Mouse (Mus musculus): ENCODE measurements around the gene Unk. TPM values are rescaled to one million over a fixed set of nuclear protein-coding genes. Genes with fewer than 3 reads are reported as not detected.

Gene Unk
- polyA plus RNA-seq, 1 experiment from 2014 or later: 7.4 TPM

GRCm38 (mm10) chr11:116098711-116099460 is 68.8 kb downstream of the Unk start:
- 55% methylated on average over 14 of the region's 14 CpGs for WGBS
- Histone ChIP-seq H3K4me1 (replicated peaks; ENCODE audit: control insufficient read depth, insufficient read depth, low read length) (peaks cover 28% of the 10 kb centered on the region), H3K4me3 (ENCODE audit: low read depth, low read length) (no peak overlapping the region), H3K9me3 (ENCODE audit: control insufficient read depth) (0 out of 2 replicates have a peak, but pooled peaks cover 2% of the 10 kb centered on the region), H3K36me3 (ENCODE audit: control insufficient read depth, insufficient read depth) (no peaks in the 10 kb centered on the region), H3K4me2 (replicated peaks; ENCODE audit: low read depth) (peak overlapping the region; percentile 24; the same call in 1 of the 2 replicates), H3K9ac (ENCODE audit: low read depth, low read length) (no peak overlapping the region), H3K27me3 (replicated peaks; ENCODE audit: control insufficient read depth, insufficient read depth, low read length) (no peaks in the 10 kb centered on the region), H3K27ac (ENCODE audit: low read depth, low read length) (no peak overlapping the region)
- TF ChIP-seq CTCF (IDR thresholded peaks at IDR 0.05; ENCODE audit: low read depth): no peak
- ATAC-seq: peak; percentile 31; the same call in 1 of the 2 replicates

DNA sequence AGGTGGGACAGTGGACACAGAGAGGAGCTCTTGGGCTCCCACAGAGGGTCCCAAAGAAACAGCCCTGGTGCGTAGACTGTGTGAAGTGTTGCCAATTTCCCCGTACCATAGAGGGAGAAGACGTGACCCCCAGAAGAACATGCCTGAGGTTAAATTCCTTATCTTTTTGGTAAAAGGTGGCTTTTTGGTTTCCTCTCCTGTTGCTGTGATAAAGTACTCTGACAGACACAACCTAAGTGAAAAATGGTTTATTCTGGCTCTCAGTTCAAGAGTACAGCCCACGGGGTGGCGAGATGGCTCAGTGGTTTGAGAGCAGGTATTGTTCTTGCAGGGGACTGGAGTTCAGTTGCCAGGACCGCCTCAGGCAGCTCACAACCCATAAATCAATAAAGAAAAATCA is 69.3 kb downstream of the Unk start:
- Histone ChIP-seq H3K36me3 (ENCODE audit: control insufficient read depth, insufficient read depth) (no peaks in the 10 kb centered on the region), H3K27ac (ENCODE audit: low read depth, low read length) (no peak overlapping the region), H3K9me3 (ENCODE audit: control insufficient read depth) (0 out of 2 replicates have a peak, but pooled peaks cover 2% of the 10 kb centered on the region), H3K27me3 (replicated peaks; ENCODE audit: control insufficient read depth, insufficient read depth, low read length) (no peaks in the 10 kb centered on the region), H3K4me2 (replicated peaks; ENCODE audit: low read depth) (no peak overlapping the region), H3K4me3 (ENCODE audit: low read depth, low read length) (no peak overlapping the region), H3K4me1 (replicated peaks; ENCODE audit: control insufficient read depth, insufficient read depth, low read length) (peaks cover 32% of the 10 kb centered on the region), H3K9ac (ENCODE audit: low read depth, low read length) (no peak overlapping the region)
- no peak for ATAC-seq
- WGBS: 88% methylated on average over 6 of the region's 6 CpGs
- no peak for TF ChIP-seq CTCF (IDR thresholded peaks at IDR 0.05; ENCODE audit: low read depth)

GRCm38 (mm10) chr11:116100385-116100784 is 70.3 kb downstream of the Unk start:
- 34% methylated on average over 6 of the region's 6 CpGs for WGBS
- no peak overlapping the region for H3K27ac ChIP-seq (ENCODE audit: low read depth, low read length)

DNA sequence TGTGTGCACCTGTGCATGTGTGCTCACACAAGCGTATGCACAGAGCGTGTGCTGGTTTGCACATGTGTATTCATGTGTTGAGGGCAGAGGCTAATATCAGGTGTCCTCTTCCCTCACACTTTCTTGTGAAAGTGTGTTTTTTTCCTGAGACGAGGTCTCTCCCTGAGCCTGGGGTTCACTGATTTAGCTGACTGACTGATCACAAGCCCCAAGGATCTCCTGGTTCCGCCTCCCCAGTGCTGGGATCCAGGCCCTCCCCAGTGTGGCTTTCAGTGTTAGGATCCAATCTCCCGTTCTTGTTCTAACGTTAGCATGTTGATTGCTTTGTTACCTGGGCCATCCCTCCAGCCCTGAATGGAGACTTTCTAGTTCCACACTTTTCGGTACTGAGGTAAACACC is 70.7 kb downstream of the Unk start:
- Histone ChIP-seq H3K36me3 (ENCODE audit: control insufficient read depth, insufficient read depth) (no peaks in the 10 kb centered on the region), H3K9me3 (ENCODE audit: control insufficient read depth) (0 out of 2 replicates have a peak, but pooled peaks cover 2% of the 10 kb centered on the region), H3K4me1 (replicated peaks; ENCODE audit: control insufficient read depth, insufficient read depth, low read length) (peaks cover 32% of the 10 kb centered on the region), H3K27me3 (replicated peaks; ENCODE audit: control insufficient read depth, insufficient read depth, low read length) (no peaks in the 10 kb centered on the region), H3K4me3 (ENCODE audit: low read depth, low read length) (no peak overlapping the region), H3K4me2 (replicated peaks; ENCODE audit: low read depth) (no peak overlapping the region), H3K27ac (ENCODE audit: low read depth, low read length) (peak overlapping the region; percentile 74), H3K9ac (ENCODE audit: low read depth, low read length) (no peak overlapping the region)
- no peak for TF ChIP-seq CTCF (IDR thresholded peaks at IDR 0.05; ENCODE audit: low read depth)
- ATAC-seq: no peak
- 78% methylated on average over 7 of the region's 7 CpGs for WGBS

More at GRCm38 (mm10) chr11:116100385-116100784, 70.3 kb downstream of the Unk start:
- 0 out of 2 replicates have a peak, but pooled peaks cover 2% of the 10 kb centered on the region for H3K9me3 ChIP-seq (ENCODE audit: control insufficient read depth)
- no peaks in the 10 kb centered on the region for H3K27me3 ChIP-seq (replicated peaks; ENCODE audit: control insufficient read depth, insufficient read depth, low read length)
- no peak overlapping the region for H3K9ac ChIP-seq (ENCODE audit: low read depth, low read length)
- 0 out of 2 replicates have a peak overlapping the region, but pooled peaks have one; percentile 27 for H3K4me2 ChIP-seq (replicated peaks; ENCODE audit: low read depth)
- 0 out of 2 replicates have a peak, but pooled peaks have one; percentile 14 for ATAC-seq
- TF ChIP-seq CTCF (IDR thresholded peaks at IDR 0.05; ENCODE audit: low read depth): no peak
- peaks cover 32% of the 10 kb centered on the region for H3K4me1 ChIP-seq (replicated peaks; ENCODE audit: control insufficient read depth, insufficient read depth, low read length)
- H3K36me3 ChIP-seq (ENCODE audit: control insufficient read depth, insufficient read depth): no peaks in the 10 kb centered on the region
- no peak overlapping the region for H3K4me3 ChIP-seq (ENCODE audit: low read depth, low read length)

DNA sequence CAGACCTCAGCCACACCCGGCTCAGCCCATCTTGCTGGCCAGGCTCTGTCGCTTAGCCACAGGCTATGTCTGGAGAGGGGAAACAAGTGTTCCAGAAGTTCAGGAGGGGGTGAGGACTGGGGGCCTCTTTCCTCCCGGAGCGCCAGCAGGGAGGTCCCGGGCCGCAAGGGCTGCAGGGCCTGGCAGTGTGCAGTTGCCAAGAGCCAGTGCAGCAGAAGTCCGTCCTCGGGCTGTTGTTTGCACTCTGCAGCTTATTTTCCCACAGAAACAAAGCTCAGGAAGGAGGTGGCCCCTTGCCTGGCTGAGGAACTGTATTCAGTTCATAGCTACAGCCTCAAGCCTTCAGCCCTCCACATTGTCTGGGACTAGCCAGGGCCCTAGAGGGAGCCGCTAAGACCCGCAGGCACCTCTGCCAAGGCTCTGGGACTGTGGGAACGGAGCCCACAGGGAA is 71.8 kb downstream of the Unk start:
- WGBS: 18% methylated on average over 11 of the region's 11 CpGs
- H3K4me2 ChIP-seq (replicated peaks; ENCODE audit: low read depth): peak overlapping the region; percentile 38
- 0 out of 2 replicates have a peak, but pooled peaks have one; percentile 9 for TF ChIP-seq CTCF (IDR thresholded peaks at IDR 0.05; ENCODE audit: low read depth)
- peak overlapping the region; percentile 22 for H3K9ac ChIP-seq (ENCODE audit: low read depth, low read length)
- peaks cover 36% of the 10 kb centered on the region for H3K4me1 ChIP-seq (replicated peaks; ENCODE audit: control insufficient read depth, insufficient read depth, low read length)
- H3K27me3 ChIP-seq (replicated peaks; ENCODE audit: control insufficient read depth, insufficient read depth, low read length): no peaks in the 10 kb centered on the region; the same call in 1 of the 2 replicates
- ATAC-seq: no peak
- no peaks in the 10 kb centered on the region for H3K36me3 ChIP-seq (ENCODE audit: control insufficient read depth, insufficient read depth)
- no peaks in the 10 kb centered on the region for H3K9me3 ChIP-seq (ENCODE audit: control insufficient read depth)
- no peak overlapping the region for H3K4me3 ChIP-seq (ENCODE audit: low read depth, low read length)
- H3K27ac ChIP-seq (ENCODE audit: low read depth, low read length): peak overlapping the region; percentile 74

GRCm38 (mm10) chr11:116102472-116102871 is 72.3 kb downstream of the Unk start:
- TF ChIP-seq CTCF (IDR thresholded peaks at IDR 0.05; ENCODE audit: low read depth): no peak
- 55% methylated on average over 3 of the region's 4 CpGs for WGBS
- no peak for ATAC-seq
- peak overlapping the region; percentile 38 for H3K4me2 ChIP-seq (replicated peaks; ENCODE audit: low read depth)
- H3K4me1 ChIP-seq (replicated peaks; ENCODE audit: control insufficient read depth, insufficient read depth, low read length): peaks cover 36% of the 10 kb centered on the region
- H3K9me3 ChIP-seq (ENCODE audit: control insufficient read depth): no peaks in the 10 kb centered on the region
- peak overlapping the region; percentile 74; the same call in 1 of the 2 replicates for H3K27ac ChIP-seq (ENCODE audit: low read depth, low read length)
- H3K9ac ChIP-seq (ENCODE audit: low read depth, low read length): peak overlapping the region; percentile 18; the same call in 1 of the 2 replicates
- H3K27me3 ChIP-seq (replicated peaks; ENCODE audit: control insufficient read depth, insufficient read depth, low read length): peaks cover 5% of the 10 kb centered on the region
- H3K36me3 ChIP-seq (ENCODE audit: control insufficient read depth, insufficient read depth): no peaks in the 10 kb centered on the region
- no peak overlapping the region for H3K4me3 ChIP-seq (ENCODE audit: low read depth, low read length)
